Mouse (Mus musculus): ENCODE results near the gene Ppp2r5e. TPM values are rescaled to one million over a fixed set of nuclear protein-coding genes. Genes with fewer than 3 reads are reported as not detected.

Gene Ppp2r5e
- polyA plus RNA-seq, 1 experiment = 16.9 TPM

GRCm38 (mm10) chr12:75622835-75623234 is 26.8 kb upstream of the Ppp2r5e start:
- WGBS = 34% methylated on average over 3 of the region's 3 CpGs
- H3K27ac ChIP-seq (ENCODE audit: control insufficient read depth, insufficient read depth, low read depth, low read length, poor library complexity) = no peak overlapping the region
- H3K4me1 ChIP-seq (ENCODE audit: control insufficient read depth, insufficient read depth, low read length) = peaks cover 1% of the 10 kb centered on the region; the same call in 1 of the 2 replicates
- TF ChIP-seq CTCF (IDR thresholded peaks at IDR 0.05; ENCODE audit: control insufficient read depth, insufficient read depth, low read length) = no peak
- no peak for TF ChIP-seq POLR2A (IDR thresholded peaks at IDR 0.05; ENCODE audit: borderline replicate concordance, control insufficient read depth, low read depth, low read length)
- no peak overlapping the region for H3K4me3 ChIP-seq (replicated peaks; ENCODE audit: control insufficient read depth, low read depth, low read length)

- 67% methylated on average over 8 of the region's 8 CpGs for WGBS
- H3K4me3 ChIP-seq (replicated peaks; ENCODE audit: control insufficient read depth, low read depth, low read length) = no peak overlapping the region
- TF ChIP-seq POLR2A (IDR thresholded peaks at IDR 0.05; ENCODE audit: borderline replicate concordance, control insufficient read depth, low read depth, low read length) = no peak
- no peak for TF ChIP-seq CTCF (IDR thresholded peaks at IDR 0.05; ENCODE audit: control insufficient read depth, insufficient read depth, low read length)
- no peak overlapping the region for H3K27ac ChIP-seq (ENCODE audit: control insufficient read depth, insufficient read depth, low read depth, low read length, poor library complexity)
- peaks cover 1% of the 10 kb centered on the region; the same call in 1 of the 2 replicates for H3K4me1 ChIP-seq (ENCODE audit: control insufficient read depth, insufficient read depth, low read length)
These were observed 20.8 kb upstream of the Ppp2r5e start for GRCm38 (mm10) chr12:75616841-75617240.

- no peak overlapping the region for H3K27ac ChIP-seq (ENCODE audit: control insufficient read depth, insufficient read depth, low read depth, low read length, poor library complexity)
- TF ChIP-seq CTCF (IDR thresholded peaks at IDR 0.05; ENCODE audit: control insufficient read depth, insufficient read depth, low read length) (no peak), POLR2A (IDR thresholded peaks at IDR 0.05; ENCODE audit: borderline replicate concordance, control insufficient read depth, low read depth, low read length) (no peak)
- H3K4me1 ChIP-seq (ENCODE audit: control insufficient read depth, insufficient read depth, low read length) = peaks cover 1% of the 10 kb centered on the region; the same call in 1 of the 2 replicates
- no peak overlapping the region for H3K4me3 ChIP-seq (replicated peaks; ENCODE audit: control insufficient read depth, low read depth, low read length)
- 27% methylated on average over 24 of the region's 24 CpGs for WGBS
These were observed 20.2 kb upstream of the Ppp2r5e start for GRCm38 (mm10) chr12:75616158-75616791.

- Histone ChIP-seq H3K4me3 (replicated peaks; ENCODE audit: control insufficient read depth, low read depth, low read length) (no peak overlapping the region), H3K4me1 (ENCODE audit: control insufficient read depth, insufficient read depth, low read length) (peaks cover 1% of the 10 kb centered on the region; the same call in 1 of the 2 replicates), H3K27ac (ENCODE audit: control insufficient read depth, insufficient read depth, low read depth, low read length, poor library complexity) (no peak overlapping the region)
- TF ChIP-seq POLR2A (IDR thresholded peaks at IDR 0.05; ENCODE audit: borderline replicate concordance, control insufficient read depth, low read depth, low read length) = no peak
- TF ChIP-seq CTCF (IDR thresholded peaks at IDR 0.05; ENCODE audit: control insufficient read depth, insufficient read depth, low read length) = no peak
- WGBS = 70% methylated on average over 3 of the region's 3 CpGs
These were observed 19.5 kb upstream of the Ppp2r5e start for GRCm38 (mm10) chr12:75615556-75615955.

- 63% methylated on average over 7 of the region's 7 CpGs for WGBS
- no peaks in the 10 kb centered on the region for H3K4me1 ChIP-seq (ENCODE audit: control insufficient read depth, insufficient read depth, low read length)
- H3K4me3 ChIP-seq (replicated peaks; ENCODE audit: control insufficient read depth, low read depth, low read length) = no peak overlapping the region
- H3K27ac ChIP-seq (ENCODE audit: control insufficient read depth, insufficient read depth, low read depth, low read length, poor library complexity) = no peak overlapping the region
- TF ChIP-seq CTCF (IDR thresholded peaks at IDR 0.05; ENCODE audit: control insufficient read depth, insufficient read depth, low read length) (no peak), POLR2A (IDR thresholded peaks at IDR 0.05; ENCODE audit: borderline replicate concordance, control insufficient read depth, low read depth, low read length) (no peak)
These were observed 16.7 kb upstream of the Ppp2r5e start for GRCm38 (mm10) chr12:75612711-75613110.

- no peak overlapping the region for H3K27ac ChIP-seq (ENCODE audit: control insufficient read depth, insufficient read depth, low read depth, low read length, poor library complexity)
- H3K4me1 ChIP-seq (ENCODE audit: control insufficient read depth, insufficient read depth, low read length) = no peaks in the 10 kb centered on the region
- TF ChIP-seq POLR2A (IDR thresholded peaks at IDR 0.05; ENCODE audit: borderline replicate concordance, control insufficient read depth, low read depth, low read length) (no peak), CTCF (IDR thresholded peaks at IDR 0.05; ENCODE audit: control insufficient read depth, insufficient read depth, low read length) (no peak)
- 54% methylated on average over 4 of the region's 4 CpGs for WGBS
- H3K4me3 ChIP-seq (replicated peaks; ENCODE audit: control insufficient read depth, low read depth, low read length) = no peak overlapping the region
These were observed 3.4 kb upstream of the Ppp2r5e start for GRCm38 (mm10) chr12:75599490-75599889.

GRCm38 (mm10) chr12:75598988-75599387 is 2.9 kb upstream of the Ppp2r5e start:
- Histone ChIP-seq H3K4me3 (replicated peaks; ENCODE audit: control insufficient read depth, low read depth, low read length) (no peak overlapping the region), H3K4me1 (ENCODE audit: control insufficient read depth, insufficient read depth, low read length) (no peaks in the 10 kb centered on the region; the same call in 1 of the 2 replicates), H3K27ac (ENCODE audit: control insufficient read depth, insufficient read depth, low read depth, low read length, poor library complexity) (no peak overlapping the region)
- TF ChIP-seq POLR2A (IDR thresholded peaks at IDR 0.05; ENCODE audit: borderline replicate concordance, control insufficient read depth, low read depth, low read length) = no peak
- TF ChIP-seq CTCF (IDR thresholded peaks at IDR 0.05; ENCODE audit: control insufficient read depth, insufficient read depth, low read length) = no peak
- 89% methylated on average over 4 of the region's 4 CpGs for WGBS

GRCm38 (mm10) chr12:75597707-75598106 is 1.7 kb upstream of the Ppp2r5e start:
- H3K4me3 ChIP-seq (replicated peaks; ENCODE audit: control insufficient read depth, low read depth, low read length) = no peak overlapping the region
- 84% methylated on average over 4 of the region's 4 CpGs for WGBS
- H3K27ac ChIP-seq (ENCODE audit: control insufficient read depth, insufficient read depth, low read depth, low read length, poor library complexity) = no peak overlapping the region
- H3K4me1 ChIP-seq (ENCODE audit: control insufficient read depth, insufficient read depth, low read length) = no peaks in the 10 kb centered on the region; the same call in 1 of the 2 replicates
- TF ChIP-seq POLR2A (IDR thresholded peaks at IDR 0.05; ENCODE audit: borderline replicate concordance, control insufficient read depth, low read depth, low read length) (no peak), CTCF (IDR thresholded peaks at IDR 0.05; ENCODE audit: control insufficient read depth, insufficient read depth, low read length) (no peak)

Data from bone marrow, adult 2 months (tissue).